Mouse (Mus musculus) CD4-positive helper T cell, adult 2 months (primary cell): ENCODE measurements around the gene Itgav.

ENCODE experiments used
- DNase-seq: peaks from one replicate; pipeline ENCODE4 v3.0.0-alpha.2; 2012; ENCODE audit warnings: low read depth, missing footprints, low spot score

Itgav gene

GRCm38 (mm10) chr2:83745257-83745656, 21.1 kb downstream of the Itgav start:
- DNase-seq = peak; percentile 44

- no peak for DNase-seq
Measured at GRCm38 (mm10) chr2:83748581-83749118, 24.5 kb downstream of the Itgav start.

- DNase-seq = no peak
Measured at GRCm38 (mm10) chr2:83753008-83753407, 28.8 kb downstream of the Itgav start.

GRCm38 (mm10) chr2:83754306-83754837, 30.2 kb downstream of the Itgav start:
- DNase-seq = no peak

- DNase-seq = no peak
Measured at GRCm38 (mm10) chr2:83758606-83759215, 34.5 kb downstream of the Itgav start.

- DNase-seq = no peak
Measured at GRCm38 (mm10) chr2:83759216-83759648, 35.0 kb downstream of the Itgav start.

GRCm38 (mm10) chr2:83759667-83760066, 35.5 kb downstream of the Itgav start:
- DNase-seq = no peak

GRCm38 (mm10) chr2:83760112-83760511, 35.9 kb downstream of the Itgav start:
- DNase-seq = no peak

GRCm38 (mm10) chr2:83761506-83761905, 37.3 kb downstream of the Itgav start:
- DNase-seq = no peak

- peak; percentile 21 for DNase-seq
Measured at GRCm38 (mm10) chr2:83762106-83762855, 38.1 kb downstream of the Itgav start.

- DNase-seq = no peak
Measured at GRCm38 (mm10) chr2:83766058-83766457, 41.9 kb downstream of the Itgav start.

- DNase-seq = no peak
Measured at GRCm38 (mm10) chr2:83766878-83767277, 42.7 kb downstream of the Itgav start.

GRCm38 (mm10) chr2:83768311-83769047, 44.3 kb downstream of the Itgav start:
- DNase-seq = no peak

- DNase-seq = peak; percentile 68
Measured at GRCm38 (mm10) chr2:83771155-83771812, 47.1 kb downstream of the Itgav start.

- no peak for DNase-seq
Measured at GRCm38 (mm10) chr2:83791330-83792073, 67.3 kb downstream of the Itgav start.

GRCm38 (mm10) chr2:83792102-83792501, 67.9 kb downstream of the Itgav start:
- DNase-seq = no peak

- no peak for DNase-seq
Measured at GRCm38 (mm10) chr2:83795766-83796165, 71.6 kb downstream of the Itgav start.

GRCm38 (mm10) chr2:83797902-83798497, 73.8 kb downstream of the Itgav start:
- DNase-seq = no peak

- DNase-seq = peak; percentile 67
Measured at GRCm38 (mm10) chr2:83812483-83813272, 88.5 kb downstream of the Itgav start, which contains the start of gene Fam171b. Gene Fam171b, plus strand, starts transcription at chr2:83812636.
